13 mouse cellular contexts compared by ENCODE assay signal in genomic region chr10:58529358-58529757, GRCm38 (mm10).
"Had no signal": no experiment of that assay in that cellular context is flagged by ENCODE, and none has a peak within 500 bp of the region (broad histone marks: within the 10 kb centered on the region; RNA-seq: fewer than 3 reads in every experiment).

No protein-coding gene starts in this region.

- H3K4me1 ChIP-seq: limb, embryonic 12.5 days; liver, embryonic 15.5 days; midbrain, embryonic 12.5 days; neural tube, embryonic 13.5 days had no signal

- H3K9ac ChIP-seq: limb, embryonic 12.5 days; liver, embryonic 15.5 days; midbrain, embryonic 12.5 days; neural tube, embryonic 13.5 days had no signal

- H3K4me3 ChIP-seq: layer of hippocampus, adult 2 months; limb, embryonic 12.5 days; liver, embryonic 15.5 days; midbrain, embryonic 12.5 days; neural tube, embryonic 13.5 days had no signal

- H3K27me3 ChIP-seq: limb, embryonic 12.5 days; liver, embryonic 15.5 days; midbrain, embryonic 12.5 days; neural tube, embryonic 13.5 days had no signal

- H3K4me2 ChIP-seq: limb, embryonic 12.5 days; liver, embryonic 11.5 days; liver, embryonic 15.5 days; midbrain, embryonic 12.5 days; neural tube, embryonic 13.5 days had no signal

- H3K9me3 ChIP-seq: liver, embryonic 15.5 days; midbrain, embryonic 12.5 days had no signal

- DNase-seq: kidney, adult 9 months; kidney, postnatal 4 days; lung, adult 2 months; retina, postnatal 1 day; thymus, postnatal 36 days had no signal

- H3K27ac ChIP-seq: kidney, postnatal 0 days; layer of hippocampus, adult 2 months; limb, embryonic 12.5 days; liver, embryonic 15.5 days; macrophage; midbrain, embryonic 12.5 days; neural tube, embryonic 13.5 days had no signal
